Mouse (Mus musculus) adrenal gland (tissue): ENCODE measurements around the gene Bcap31.
"Not testable (repeated sequence)": the region's sequence is repeated elsewhere in the genome, so short reads cannot be mapped to it uniquely, and the experiment has no call there.

Source experiments
- intact Hi-C: fragments of 180-260 bp; cut with DNase I; formaldehyde crosslinking; loops from one replicate; pipeline ENCODE4 v1.15.1; 2025
- long read RNA-seq, 2 experiments: library from polyadenylated mRNA; unstranded; transcript quantifications; one replicate each; pipeline ENCODE4 v2.0.0; 2020; ENCODE audit warnings: borderline replicate concordance in 1 of 2; ENCODE audit not compliant: insufficient replicate concordance in 1 of 2

Bcap31 gene
- long read RNA-seq, experiment 1, transcript Bcap31-201 (8 exons, 1,219 nt) = major isoform, 194 of 217 reads
- long read RNA-seq, experiment 1, partial matches to known transcripts = 10 of 217 reads
- long read RNA-seq, experiment 1, other reads (novel, unspliced or antisense) = 13 of 217 reads
- long read RNA-seq, experiment 2, transcript Bcap31-201 (8 exons, 1,219 nt) = major isoform, 171 of 192 reads
- long read RNA-seq, experiment 2, partial matches to known transcripts = 11 of 192 reads
- long read RNA-seq, experiment 2, other reads (novel, unspliced or antisense) = 10 of 192 reads

- intact Hi-C loops = no loop called here
Observed at GRCm38 (mm10) chrX:73716109-73716661, at the start of gene Bcap31, which contains the start of gene Abcd1. TSS of gene Bcap31 (minus strand) at chrX:73716175. TSS of gene Abcd1 (plus strand) at chrX:73716597.

GRCm38 (mm10) chrX:73765311-73765710, 49.3 kb upstream of the Bcap31 start:
- intact Hi-C loops = no loop called here

GRCm38 (mm10) chrX:73758611-73759290, 42.8 kb upstream of the Bcap31 start:
- intact Hi-C loops = no loop called here

GRCm38 (mm10) chrX:73756334-73757140, 40.6 kb upstream of the Bcap31 start, which contains the start of gene Plxnb3:
TSS of gene Plxnb3 (plus strand) at chrX:73757090.
- intact Hi-C loops = no loop called here

- intact Hi-C loops = no loop called here
Observed at GRCm38 (mm10) chrX:73748977-73749376, 33.0 kb upstream of the Bcap31 start.

- intact Hi-C loops = no loop called here
Observed at GRCm38 (mm10) chrX:73744774-73745481, 29.0 kb upstream of the Bcap31 start.

GRCm38 (mm10) chrX:73739841-73740240, 23.9 kb upstream of the Bcap31 start:
- intact Hi-C loops = not testable (repeated sequence)

GRCm38 (mm10) chrX:73739151-73739550, 23.2 kb upstream of the Bcap31 start:
- intact Hi-C loops = no loop called here

GRCm38 (mm10) chrX:73738155-73738554, 22.2 kb upstream of the Bcap31 start:
- intact Hi-C loops = no loop called here

GRCm38 (mm10) chrX:73730908-73731307, 14.9 kb upstream of the Bcap31 start:
- intact Hi-C loops = no loop called here

- intact Hi-C loops = no loop called here
Observed at GRCm38 (mm10) chrX:73718686-73719362, 2.8 kb upstream of the Bcap31 start.

GRCm38 (mm10) chrX:73718271-73718670, 2.3 kb upstream of the Bcap31 start:
- intact Hi-C loops = no loop called here

GRCm38 (mm10) chrX:73717667-73718066, 1.7 kb upstream of the Bcap31 start:
- intact Hi-C loops = no loop called here

- intact Hi-C loops = no loop called here
Observed at GRCm38 (mm10) chrX:73716709-73717545, 952 bp upstream of the Bcap31 start.

- intact Hi-C loops = no loop called here
Observed at GRCm38 (mm10) chrX:73715476-73716108, 383 bp downstream of the Bcap31 start.

- intact Hi-C loops = no loop called here
Observed at GRCm38 (mm10) chrX:73700472-73700871, 15.5 kb downstream of the Bcap31 start.

- intact Hi-C loops = no loop called here
Observed at GRCm38 (mm10) chrX:73690917-73691629, 24.9 kb downstream of the Bcap31 start.

GRCm38 (mm10) chrX:73685629-73686028, 30.3 kb downstream of the Bcap31 start:
- intact Hi-C loops = no loop called here
